Mouse (Mus musculus) liver, adult 2 months (tissue): Measurements from ENCODE around the gene Kif18b. TPM values are rescaled to one million over a fixed set of nuclear protein-coding genes. Genes with fewer than 3 reads are reported as not detected.

Source experiments
- DNase-seq: peaks from one replicate; pipeline ENCODE4 v3.0.0-alpha.2; 2011; ENCODE audit warnings: low read depth, low spot score; ENCODE audit errors: extremely low read depth
- H3K27ac ChIP-seq: fragments of 200-500 bp; replicated peaks from 2 replicates; pipeline ENCODE4 v1.5.1; 2012; ENCODE audit warnings: low read depth, mild to moderate bottlenecking, control low read depth, inconsistent platforms, low read length; ENCODE audit not compliant: insufficient read depth
- H3K27me3 ChIP-seq: fragments of 200-500 bp; 2 replicates; pipeline ENCODE4 v1.6.1; 2012; ENCODE audit warnings: mild to moderate bottlenecking, moderate library complexity, low read length, inconsistent platforms; ENCODE audit not compliant: control insufficient read depth, insufficient read depth
- H3K36me3 ChIP-seq: fragments of 200-500 bp; 2 replicates; pipeline ENCODE4 v1.6.1; 2012; ENCODE audit warnings: low read length, inconsistent platforms; ENCODE audit not compliant: control insufficient read depth, insufficient read depth
- H3K4me1 ChIP-seq: fragments of 200-500 bp; 2 replicates; pipeline ENCODE4 v1.6.1; 2011; ENCODE audit warnings: low read length; ENCODE audit not compliant: control insufficient read depth, insufficient read depth
- H3K4me3 ChIP-seq: fragments of 200-500 bp; 2 replicates; pipeline ENCODE4 v1.5.1; 2011; ENCODE audit warnings: low read depth, mild to moderate bottlenecking, control low read depth, low read length, moderate library complexity; ENCODE audit not compliant: insufficient read depth
- H3K79me2 ChIP-seq: fragments of 200-500 bp; 2 replicates; pipeline ENCODE4 v1.6.1; 2012; ENCODE audit warnings: inconsistent platforms, mild to moderate bottlenecking, low read length, moderate library complexity; ENCODE audit not compliant: control insufficient read depth, insufficient read depth
- H3K9ac ChIP-seq: fragments of 200-500 bp; 2 replicates; pipeline ENCODE4 v1.6.1; 2012; ENCODE audit warnings: low read depth, mild to moderate bottlenecking, control low read depth, inconsistent platforms, low read length
- CTCF ChIP-seq: fragments of 200-500 bp; IDR thresholded peaks from 2 replicates; pipeline ENCODE4 v1.5.1; 2011; ENCODE audit warnings: low read depth, low read length, control low read depth
- POLR2A ChIP-seq: fragments of 200-500 bp; IDR thresholded peaks from 2 replicates; pipeline ENCODE4 v1.6.1; 2011; ENCODE audit warnings: low read length, control low read depth; ENCODE audit not compliant: insufficient read depth; ENCODE audit errors: extremely low read depth
- WGBS: fragments of 180-500 bp; shearing (Covaris S2); methylation state at CpG from one replicate; pipeline ENCODE4 v1.1.7; 2018; 5-methylcytosine and 5-hydroxymethylcytosine counted together
- polyA plus RNA-seq: library from polyadenylated mRNA; depleted of rRNA; stranded (reverse); fragments of >200 nt; gene quantifications from 2 replicates; pipeline ENCODE4 v1.2.3, GENCODE M21; 2012
- total RNA-seq: library from RNA; depleted of rRNA; stranded (reverse); fragments of >200 nt; gene quantifications from 2 replicates; pipeline ENCODE4 v1.2.3, GENCODE M21; 2014

The Kif18b gene
- total and polyA plus RNA-seq, 2 experiments, result 0.09 to 0.12 TPM

- Histone ChIP-seq H3K4me3 (no peak overlapping the region), H3K79me2 (no peaks in the 10 kb centered on the region), H3K27me3 (peaks cover 5% of the 10 kb centered on the region; the same call in 1 of the 2 replicates), H3K4me1 (no peaks in the 10 kb centered on the region), H3K9ac (no peak overlapping the region), H3K27ac (no peak overlapping the region), H3K36me3 (no peaks in the 10 kb centered on the region)
- 15% methylated on average over 16 of the region's 16 CpGs for WGBS
- no peak for DNase-seq
- no peak for TF ChIP-seq CTCF
Measured at GRCm38 (mm10) chr11:102963246-102963854, 38.4 kb upstream of the Kif18b start.

- no peak for DNase-seq
- Histone ChIP-seq H3K27ac (no peak overlapping the region), H3K36me3 (no peaks in the 10 kb centered on the region), H3K4me1 (no peaks in the 10 kb centered on the region), H3K4me3 (no peak overlapping the region), H3K27me3 (peaks cover 5% of the 10 kb centered on the region; the same call in 1 of the 2 replicates), H3K79me2 (no peaks in the 10 kb centered on the region), H3K9ac (no peak overlapping the region)
- 60% methylated on average over 7 of the region's 7 CpGs for WGBS
- TF ChIP-seq CTCF, result no peak
- no peak for TF ChIP-seq POLR2A
Measured at GRCm38 (mm10) chr11:102962861-102963245, 37.9 kb upstream of the Kif18b start.

- no peak overlapping the region for H3K9ac ChIP-seq
- TF ChIP-seq POLR2A, result no peak
- TF ChIP-seq CTCF, result no peak
Measured at GRCm38 (mm10) chr11:102961082-102961481, 36.2 kb upstream of the Kif18b start.

GRCm38 (mm10) chr11:102958870-102959269, 33.9 kb upstream of the Kif18b start:
- no peak overlapping the region for H3K4me3 ChIP-seq
- TF ChIP-seq POLR2A (no peak), CTCF (no peak)
- H3K27me3 ChIP-seq, result 0 out of 2 replicates have a peak, but pooled peaks cover 3% of the 10 kb centered on the region
- H3K79me2 ChIP-seq, result no peaks in the 10 kb centered on the region
- 91% methylated on average over 1 of the region's 1 CpGs for WGBS
- DNase-seq, result no peak
- H3K36me3 ChIP-seq, result no peaks in the 10 kb centered on the region
- no peak overlapping the region for H3K9ac ChIP-seq
- H3K27ac ChIP-seq, result no peak overlapping the region
- no peaks in the 10 kb centered on the region for H3K4me1 ChIP-seq

More at GRCm38 (mm10) chr11:102961082-102961481, 36.2 kb upstream of the Kif18b start:
- Histone ChIP-seq H3K27me3 (0 out of 2 replicates have a peak, but pooled peaks cover 3% of the 10 kb centered on the region), H3K79me2 (no peaks in the 10 kb centered on the region), H3K4me1 (no peaks in the 10 kb centered on the region), H3K36me3 (no peaks in the 10 kb centered on the region), H3K4me3 (no peak overlapping the region), H3K27ac (no peak overlapping the region)
- WGBS, result 86% methylated on average over 4 of the region's 4 CpGs
- DNase-seq, result no peak

- DNase-seq, result no peak
- H3K9ac ChIP-seq, result no peak overlapping the region
- H3K4me1 ChIP-seq, result no peaks in the 10 kb centered on the region
- H3K4me3 ChIP-seq, result no peak overlapping the region
- no peak overlapping the region for H3K27ac ChIP-seq
- H3K79me2 ChIP-seq, result no peaks in the 10 kb centered on the region
- 0 out of 2 replicates have a peak, but pooled peaks cover 3% of the 10 kb centered on the region for H3K27me3 ChIP-seq
- TF ChIP-seq POLR2A (no peak), CTCF (no peak)
- 87% methylated on average over 6 of the region's 6 CpGs for WGBS
- no peaks in the 10 kb centered on the region for H3K36me3 ChIP-seq
Measured at GRCm38 (mm10) chr11:102958431-102958830, 33.5 kb upstream of the Kif18b start.

GRCm38 (mm10) chr11:102957692-102958091, 32.8 kb upstream of the Kif18b start:
- no peaks in the 10 kb centered on the region for H3K36me3 ChIP-seq
- TF ChIP-seq POLR2A (no peak), CTCF (no peak)
- no peaks in the 10 kb centered on the region for H3K27me3 ChIP-seq
- no peak for DNase-seq
- H3K79me2 ChIP-seq, result no peaks in the 10 kb centered on the region
- no peak overlapping the region for H3K4me3 ChIP-seq
- no peak overlapping the region for H3K9ac ChIP-seq
- 77% methylated on average over 8 of the region's 8 CpGs for WGBS
- no peaks in the 10 kb centered on the region for H3K4me1 ChIP-seq
- no peak overlapping the region for H3K27ac ChIP-seq
